Mouse (Mus musculus) hindbrain, embryonic 11.5 days (tissue): ENCODE results near the gene Gpat3. TPM values are rescaled to one million over a fixed set of nuclear protein-coding genes. Genes with fewer than 3 reads are reported as not detected.

Source experiments
- ATAC-seq: fragments of 200-750 bp; cut with Nextera tagmentation; 2 replicates; pipeline ENCODE4 v1.8.0; 2017; ENCODE audit warnings: mild to moderate bottlenecking, moderate TSS enrichment, moderate library complexity; ENCODE audit not compliant: low FRiP score
- DNase-seq: peaks from one replicate; pipeline ENCODE4 v3.0.0-alpha.2; 2015; ENCODE audit warnings: low spot score
- H3K27ac ChIP-seq: fragments of 300-500 bp; sonication (generic); 2 replicates; pipeline ENCODE4 v1.5.1; 2014; ENCODE audit warnings: mild to moderate bottlenecking, low read depth, low read length
- H3K27me3 ChIP-seq: fragments of 300-500 bp; sonication (generic); 2 replicates; pipeline ENCODE4 v1.6.1; 2014; ENCODE audit warnings: mild to moderate bottlenecking, low read length, moderate library complexity, mixed read lengths; ENCODE audit not compliant: control insufficient read depth, insufficient read depth
- H3K36me3 ChIP-seq: fragments of 300-500 bp; sonication (generic); 2 replicates; pipeline ENCODE4 v1.6.1; 2014; ENCODE audit warnings: mild to moderate bottlenecking, low read length, moderate library complexity, mixed read lengths; ENCODE audit not compliant: control insufficient read depth, insufficient read depth
- H3K4me1 ChIP-seq: fragments of 300-500 bp; sonication (generic); replicated peaks from 2 replicates; pipeline ENCODE4 v1.6.1; 2014; ENCODE audit warnings: low read length, mixed read lengths; ENCODE audit not compliant: control insufficient read depth, insufficient read depth
- H3K4me2 ChIP-seq: fragments of 300-500 bp; sonication (generic); replicated peaks from 2 replicates; pipeline ENCODE4 v1.6.1; 2014; ENCODE audit warnings: mild to moderate bottlenecking, low read depth, low read length
- H3K4me3 ChIP-seq: fragments of 300-500 bp; sonication (generic); 2 replicates; pipeline ENCODE4 v1.5.1; 2014; ENCODE audit warnings: low read depth, low read length
- H3K9ac ChIP-seq: fragments of 300-500 bp; sonication (generic); 2 replicates; pipeline ENCODE4 v1.6.1; 2014; ENCODE audit warnings: low read depth, low read length
- H3K9me3 ChIP-seq: fragments of 300-500 bp; sonication (generic); 2 replicates; pipeline ENCODE4 v1.6.1; 2016; ENCODE audit warnings: low read length; ENCODE audit not compliant: control insufficient read depth
- WGBS: fragments of 180-500 bp; shearing (Covaris S2); extraction: QIAGEN DNeasy Blood & Tissue Kit; methylation state at CpG from one replicate; pipeline ENCODE4 v1.1.7; 2014; 5-methylcytosine and 5-hydroxymethylcytosine counted together
- polyA plus RNA-seq: library from polyadenylated mRNA; unstranded; fragments of >200 nt; fragmentation: Nextera tagmentation; extraction: Ambion mirVana; gene quantifications from 2 replicates; pipeline ENCODE4 v1.2.1, GENCODE M21; 2014

Gpat3 gene
- polyA plus RNA-seq, result 0.33 and 0.62 TPM in 2 replicates

DNA sequence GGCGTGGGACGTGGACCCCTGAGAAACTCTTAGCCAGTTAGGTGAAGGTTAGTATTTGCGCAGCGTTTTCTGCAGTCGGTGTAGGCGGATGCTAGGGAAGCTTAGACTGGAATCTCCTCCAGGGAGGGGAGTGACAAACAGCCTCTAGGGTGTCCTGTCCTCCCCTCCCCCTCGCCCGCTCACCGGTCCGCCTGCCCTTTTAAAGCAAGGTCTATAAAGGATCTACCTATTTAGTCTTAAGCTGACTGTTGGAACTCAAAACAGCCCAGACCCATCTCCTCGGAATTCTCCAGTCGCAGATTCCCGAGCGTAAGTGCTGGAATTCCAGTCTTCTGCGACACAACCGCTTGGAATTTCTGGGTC lies at the start of gene Gpat3:
Gpat3 (plus strand) TSS at position 229 of the 363 bp plus-strand sequence.
- DNase-seq (peak; percentile 60), ATAC-seq (no peak)
- H3K4me3 ChIP-seq, result peak within 1 kb of the TSS; percentile 59
- 0% methylated on average over 16 of the region's 16 CpGs for WGBS
- peak within 1 kb of the TSS; percentile 50 for H3K9ac ChIP-seq
- no peaks in the 10 kb centered on the region for H3K36me3 ChIP-seq
- no peaks in the 10 kb centered on the region for H3K9me3 ChIP-seq
- peak within 1 kb of the TSS; percentile 98 for H3K4me2 ChIP-seq
- peaks cover 31% of the 10 kb centered on the region for H3K27me3 ChIP-seq
- peaks cover 3% of the 10 kb centered on the region; the same call in 1 of the 2 replicates for H3K4me1 ChIP-seq
- H3K27ac ChIP-seq, result no peak within 1 kb of the TSS

DNA sequence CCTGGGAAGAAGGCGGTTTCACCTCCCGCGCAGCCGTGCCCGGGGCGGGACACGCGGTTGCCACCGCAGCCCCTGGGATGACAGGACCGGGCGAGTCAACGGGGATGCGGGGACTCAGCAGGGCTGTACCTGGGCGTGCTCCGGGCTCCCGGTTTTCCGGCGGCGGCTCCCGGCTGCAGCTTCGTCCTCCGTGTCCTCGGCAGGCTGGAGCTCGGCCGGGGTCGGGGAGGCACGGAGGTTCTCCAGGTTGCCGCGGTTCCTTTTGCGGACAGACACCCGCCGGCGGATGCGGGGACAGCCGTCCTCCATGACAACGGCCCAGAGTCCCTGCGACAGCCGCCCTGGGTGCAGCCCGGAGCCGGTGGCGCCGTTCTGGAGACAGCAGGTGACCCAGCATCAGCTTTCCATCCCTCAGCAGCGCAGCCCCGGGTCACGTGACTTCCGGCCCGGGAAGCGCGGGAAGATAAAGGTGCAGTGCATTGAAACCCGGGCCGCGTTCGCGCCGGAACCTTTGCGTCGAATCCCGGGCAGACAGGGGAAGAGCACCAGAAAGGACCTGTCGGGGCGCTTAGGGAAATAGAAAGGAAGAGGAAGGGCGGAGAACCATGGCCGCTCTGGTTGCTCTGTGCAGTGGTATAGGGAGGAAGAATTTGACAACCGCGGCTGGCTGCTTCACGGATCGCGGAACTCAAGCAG lies 47.2 kb upstream of the Gpat3 start, which contains the start of the genes Helq and Mrps18c:
Helq (minus strand) TSS at position 434 of the 696 bp plus-strand sequence.
Mrps18c (plus strand) TSS at position 463 of the 696 bp plus-strand sequence.
- Histone ChIP-seq H3K4me1 (peaks cover 2% of the 10 kb centered on the region; the same call in 1 of the 2 replicates), H3K9ac (peak within 1 kb of the TSS; percentile 83), H3K4me2 (peak within 1 kb of the TSS; percentile 90), H3K36me3 (peaks cover 2% of the 10 kb centered on the region; the same call in 1 of the 2 replicates), H3K27ac (no peak within 1 kb of the TSS), H3K9me3 (no peaks in the 10 kb centered on the region), H3K4me3 (peak within 1 kb of the TSS; percentile 71), H3K27me3 (no peaks in the 10 kb centered on the region)
- ATAC-seq, result peak; percentile 97
- WGBS, result under 1% methylated on average over 67 of the region's 67 CpGs
- peak; percentile 94 for DNase-seq

DNA sequence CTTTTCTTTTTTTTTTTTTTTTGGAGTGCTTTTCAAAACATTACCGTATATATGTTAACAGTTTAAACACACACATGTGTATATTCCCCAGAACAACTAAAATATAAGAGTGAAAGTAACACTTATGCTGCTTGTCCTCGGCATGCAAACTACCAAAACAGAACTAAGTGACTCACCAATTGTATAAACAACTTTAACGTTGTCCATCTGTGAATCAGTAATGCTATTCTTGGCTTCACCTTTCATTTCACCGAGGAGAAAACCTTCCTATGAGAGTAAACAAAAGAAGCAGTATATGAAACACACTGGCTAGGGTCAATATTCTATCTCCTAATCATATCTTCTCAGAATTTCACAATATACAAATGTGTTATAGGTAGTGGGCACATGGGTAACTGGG lies 27.2 kb upstream of the Gpat3 start:
- Histone ChIP-seq H3K9me3 (no peaks in the 10 kb centered on the region), H3K27ac (no peak overlapping the region), H3K9ac (no peak overlapping the region), H3K4me2 (no peak overlapping the region), H3K27me3 (no peaks in the 10 kb centered on the region), H3K36me3 (peaks cover 4% of the 10 kb centered on the region; the same call in 1 of the 2 replicates), H3K4me1 (0 out of 2 replicates have a peak, but pooled peaks cover 2% of the 10 kb centered on the region), H3K4me3 (no peak overlapping the region)
- 85% methylated on average over 4 of the region's 4 CpGs for WGBS
- ATAC-seq, result no peak
- DNase-seq, result no peak

DNA sequence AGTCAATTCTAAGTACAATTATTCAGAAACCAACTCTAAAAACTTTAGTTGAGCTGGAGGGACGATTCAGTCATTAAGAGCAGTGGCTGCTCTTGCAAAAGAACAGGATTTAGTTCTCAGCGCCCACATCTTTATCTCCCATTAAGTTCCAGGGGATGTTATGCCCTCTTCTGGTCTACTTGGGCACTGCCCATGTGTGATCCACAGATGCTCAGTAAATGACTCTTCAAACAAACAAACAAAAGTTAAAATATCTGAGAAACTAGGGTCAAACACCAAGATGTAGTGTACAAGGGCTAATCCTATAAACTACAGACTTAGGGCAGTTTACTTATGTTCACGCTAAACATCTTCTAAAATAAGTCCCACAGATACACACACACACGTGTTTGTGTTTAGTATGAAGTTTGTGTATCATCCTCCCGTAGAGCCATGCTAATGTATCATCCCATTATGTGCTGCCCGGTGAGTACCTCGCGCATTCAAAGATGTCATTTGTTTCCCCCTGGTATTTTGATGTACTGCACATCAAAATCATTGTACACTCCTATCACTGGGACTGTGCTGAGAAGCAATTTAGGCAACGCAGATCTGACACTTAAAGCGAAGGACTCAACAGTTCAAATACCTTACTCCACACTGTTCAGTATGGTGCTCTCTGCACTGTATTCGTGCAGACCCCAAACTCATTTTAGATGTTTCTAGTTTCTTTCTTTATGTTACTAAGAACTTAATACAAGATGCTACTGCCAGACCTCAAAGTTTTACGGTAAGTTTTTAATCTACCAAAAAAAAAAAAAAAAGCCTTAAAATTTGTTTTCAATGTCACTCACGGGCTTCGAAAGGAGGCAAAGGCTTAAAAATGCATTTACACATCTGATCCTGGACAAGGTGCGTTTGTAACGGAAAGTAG lies 25.7 kb upstream of the Gpat3 start:
- peak; percentile 34 for DNase-seq
- 31% methylated on average over 16 of the region's 16 CpGs for WGBS
- H3K27me3 ChIP-seq, result no peaks in the 10 kb centered on the region
- no peaks in the 10 kb centered on the region for H3K9me3 ChIP-seq
- no peak overlapping the region for H3K27ac ChIP-seq
- peak overlapping the region; percentile 85 for H3K4me3 ChIP-seq
- peak overlapping the region; percentile 85 for H3K4me2 ChIP-seq
- 0 out of 2 replicates have a peak, but pooled peaks cover 2% of the 10 kb centered on the region for H3K4me1 ChIP-seq
- peak overlapping the region; percentile 95 for H3K9ac ChIP-seq
- peaks cover under 1% of the 10 kb centered on the region; the same call in 1 of the 2 replicates for H3K36me3 ChIP-seq
- ATAC-seq, result 0 out of 2 replicates have a peak, but pooled peaks have one; percentile 24

DNA sequence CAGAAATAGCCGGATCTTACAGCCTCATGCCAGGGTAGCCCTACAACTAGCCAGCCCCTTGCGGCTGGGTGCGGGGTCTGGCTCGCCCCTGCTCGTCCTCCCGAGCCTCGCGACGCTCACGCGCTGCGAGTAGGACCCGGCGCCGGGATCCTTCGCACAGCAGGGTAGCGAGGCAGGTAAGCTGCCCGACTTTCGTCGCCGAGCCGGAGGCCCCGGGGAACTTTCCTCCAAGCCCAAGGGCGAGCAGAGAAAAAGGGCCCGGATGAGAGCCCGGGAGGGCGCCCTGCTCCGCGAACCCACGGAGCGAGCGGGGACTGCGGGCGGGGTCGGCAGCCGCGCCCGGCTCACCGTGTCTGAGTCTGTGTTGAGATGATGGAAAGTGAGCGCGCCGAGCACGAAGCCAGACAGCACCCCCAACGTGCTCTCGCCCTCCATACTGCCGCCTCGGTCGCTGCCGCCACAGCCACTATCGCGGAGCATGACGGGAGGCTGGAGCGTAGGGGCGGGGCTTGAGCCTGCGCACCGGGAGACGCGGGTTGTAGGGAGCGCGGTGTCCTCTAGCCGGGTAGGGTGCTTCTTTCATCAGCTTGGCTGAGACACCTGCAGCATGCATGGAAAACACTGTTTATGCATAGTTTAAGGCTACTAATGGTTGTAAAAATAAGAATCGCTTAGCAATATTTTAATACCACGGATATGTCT lies 24.9 kb upstream of the Gpat3 start, which contains the start of gene Abraxas1:
Abraxas1 (minus strand) TSS at position 483 of the 702 bp plus-strand sequence.
- no peaks in the 10 kb centered on the region for H3K36me3 ChIP-seq
- DNase-seq (peak; percentile 89), ATAC-seq (peak; percentile 96)
- WGBS, result 0% methylated on average over 63 of the region's 63 CpGs
- no peaks in the 10 kb centered on the region for H3K27me3 ChIP-seq
- peak within 1 kb of the TSS; percentile 85 for H3K4me2 ChIP-seq
- peak within 1 kb of the TSS; percentile 95 for H3K9ac ChIP-seq
- H3K27ac ChIP-seq, result peak within 1 kb of the TSS; percentile 73
- H3K9me3 ChIP-seq, result no peaks in the 10 kb centered on the region
- H3K4me3 ChIP-seq, result peak within 1 kb of the TSS; percentile 85
- H3K4me1 ChIP-seq, result 0 out of 2 replicates have a peak, but pooled peaks cover 2% of the 10 kb centered on the region

DNA sequence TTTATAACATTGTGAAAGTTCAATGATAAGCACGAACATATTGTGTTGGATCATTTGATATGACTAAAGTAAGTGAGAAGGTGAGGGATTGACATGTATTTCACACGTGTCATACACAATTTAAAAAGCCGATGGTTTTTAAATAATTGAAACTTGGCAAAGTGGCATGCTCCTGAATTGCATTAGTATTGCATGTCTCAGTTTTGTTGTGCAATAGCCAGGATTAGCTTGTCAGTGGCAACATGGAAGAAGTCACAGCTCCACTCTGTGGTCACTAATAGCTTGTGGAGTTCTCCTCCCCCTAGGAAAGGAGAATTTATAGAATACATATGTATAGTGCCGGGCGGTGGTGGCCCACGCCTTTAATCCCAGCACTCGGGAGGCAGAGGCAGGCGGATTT lies 24.1 kb upstream of the Gpat3 start:
- Histone ChIP-seq H3K27me3 (no peaks in the 10 kb centered on the region), H3K4me3 (no peak overlapping the region), H3K9ac (no peak overlapping the region), H3K4me2 (peak overlapping the region; percentile 85; the same call in 1 of the 2 replicates), H3K9me3 (no peaks in the 10 kb centered on the region), H3K4me1 (0 out of 2 replicates have a peak, but pooled peaks cover 2% of the 10 kb centered on the region), H3K27ac (no peak overlapping the region), H3K36me3 (no peaks in the 10 kb centered on the region)
- ATAC-seq (no peak), DNase-seq (peak; percentile 6)
- 84% methylated on average over 8 of the region's 8 CpGs for WGBS

DNA sequence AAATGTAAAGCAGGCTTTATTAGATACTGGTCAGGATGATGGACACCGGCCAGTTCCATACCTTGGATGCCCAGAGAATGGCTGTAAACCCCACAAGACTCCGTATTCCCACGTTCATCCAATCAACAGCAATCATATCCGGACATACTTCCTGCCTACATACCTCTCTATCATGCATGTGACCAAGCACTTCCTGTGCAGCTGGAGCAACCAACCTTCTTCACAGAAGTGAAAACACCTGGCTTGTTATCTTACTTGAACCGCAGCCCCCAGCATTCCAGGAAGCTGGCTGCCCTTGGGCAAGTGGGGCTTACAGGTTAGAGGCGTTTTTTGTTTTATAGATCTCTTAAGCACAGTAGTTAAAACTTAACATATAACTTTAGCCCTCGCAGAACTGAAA lies 22.7 kb upstream of the Gpat3 start:
- H3K27ac ChIP-seq, result no peak overlapping the region
- H3K9me3 ChIP-seq, result no peaks in the 10 kb centered on the region
- no peaks in the 10 kb centered on the region for H3K27me3 ChIP-seq

DNA sequence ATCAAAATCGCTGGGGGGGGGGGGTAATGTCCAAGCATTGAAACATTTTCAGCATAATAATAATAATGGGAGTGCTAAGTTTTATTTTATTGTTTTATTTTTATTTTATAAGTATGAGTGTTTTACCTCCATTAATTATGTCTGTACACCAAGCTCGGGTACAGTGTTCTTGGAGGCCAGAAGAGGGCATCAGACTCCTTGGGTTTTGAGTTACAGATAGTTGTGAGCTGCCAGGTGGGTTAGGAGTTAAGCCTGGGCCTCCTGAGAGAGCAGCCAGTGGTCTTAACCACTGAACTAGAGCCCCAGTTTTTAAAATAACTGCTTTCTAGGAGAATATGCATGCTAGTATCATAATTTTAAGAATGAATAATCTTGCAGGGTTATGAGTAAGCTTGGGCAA lies 19.5 kb upstream of the Gpat3 start:
- H3K27ac ChIP-seq, result no peak overlapping the region
- H3K4me3 ChIP-seq, result no peak overlapping the region
- no peak for ATAC-seq
- no peak overlapping the region for H3K9ac ChIP-seq
- no peaks in the 10 kb centered on the region for H3K27me3 ChIP-seq
- WGBS, result 16% methylated on average over 2 of the region's 2 CpGs
- peak; percentile 16 for DNase-seq
- H3K9me3 ChIP-seq, result no peaks in the 10 kb centered on the region
- no peak overlapping the region for H3K4me2 ChIP-seq
- H3K4me1 ChIP-seq, result no peaks in the 10 kb centered on the region
- H3K36me3 ChIP-seq, result no peaks in the 10 kb centered on the region

More for the DNA sequence above, 22.7 kb upstream of the Gpat3 start:
- Histone ChIP-seq H3K4me3 (no peak overlapping the region), H3K36me3 (no peaks in the 10 kb centered on the region), H3K4me2 (no peak overlapping the region), H3K4me1 (0 out of 2 replicates have a peak, but pooled peaks cover 2% of the 10 kb centered on the region), H3K9ac (no peak overlapping the region)
- ATAC-seq (no peak), DNase-seq (no peak)
- 83% methylated on average over 7 of the region's 7 CpGs for WGBS
